Mouse (Mus musculus): ENCODE results near the gene Chchd3. TPM values are rescaled to one million over a fixed set of nuclear protein-coding genes. Genes with fewer than 3 reads are reported as not detected.

The Chchd3 gene
- total and polyA plus RNA-seq, 3 experiments, result 145 to 246 (median 190) TPM

DNA sequence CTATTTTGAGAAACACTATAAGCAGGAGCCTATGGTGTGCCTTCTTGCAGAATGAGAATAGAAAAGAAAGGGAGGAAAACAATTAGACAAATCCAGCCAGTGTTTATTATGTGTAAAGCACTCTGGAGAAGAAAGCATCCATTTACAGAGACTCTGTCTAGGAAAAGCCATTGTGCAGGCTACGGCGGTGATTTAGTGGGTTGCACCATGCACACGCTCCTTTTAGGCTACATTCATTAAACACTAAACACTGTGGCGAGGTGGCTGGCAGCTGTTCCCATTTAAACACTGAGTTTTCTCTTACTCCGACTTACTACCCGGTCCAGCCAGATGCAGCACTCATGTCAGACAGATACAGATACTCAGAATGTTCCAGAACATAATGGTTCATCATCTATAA lies 311.3 kb downstream of the Chchd3 start:
- Histone ChIP-seq H3K27me3 (ENCODE audit: insufficient read depth, low read length) (no peaks in the 10 kb centered on the region), H3K9me3 (replicated peaks) (no peaks in the 10 kb centered on the region), H3K4me3 (ENCODE audit: low read depth, low read length) (no peak overlapping the region), H3K4me1 (ENCODE audit: insufficient read depth, low read depth, low read length) (no peaks in the 10 kb centered on the region), H3K36me3 (replicated peaks) (no peaks in the 10 kb centered on the region)
- DNase-seq (ENCODE audit: low spot score) (no peak), ATAC-seq (ENCODE audit: extremely low read depth, insufficient number of reproducible peaks, low FRiP score, poor library complexity, severe bottlenecking) (no peak)
- TF ChIP-seq GATA1 (IDR thresholded peaks at IDR 0.05; ENCODE audit: borderline replicate concordance, low read length), result no peak
- no peak for TF ChIP-seq POLR2AphosphoS5 (IDR thresholded peaks at IDR 0.05; ENCODE audit: insufficient replicate concordance, low read depth, low read length)
- no peak for TF ChIP-seq GATA2 (IDR thresholded peaks at IDR 0.05; ENCODE audit: borderline replicate concordance, low read depth, low read length)
- no peak for TF ChIP-seq CTCF (IDR thresholded peaks at IDR 0.05; ENCODE audit: low read depth, low read length)
- TF ChIP-seq TAL1 (conservative IDR thresholded peaks at IDR 0.05; ENCODE audit: low read depth, low read length), result no peak

- H3K9me3 ChIP-seq (replicated peaks), result no peaks in the 10 kb centered on the region
- no peaks in the 10 kb centered on the region for H3K27me3 ChIP-seq (ENCODE audit: insufficient read depth, low read length)
- ATAC-seq (ENCODE audit: extremely low read depth, insufficient number of reproducible peaks, low FRiP score, poor library complexity, severe bottlenecking), result no peak
- TF ChIP-seq POLR2AphosphoS5 (IDR thresholded peaks at IDR 0.05; ENCODE audit: insufficient replicate concordance, low read depth, low read length) (no peak), GATA1 (IDR thresholded peaks at IDR 0.05; ENCODE audit: borderline replicate concordance, low read length) (no peak), TAL1 (conservative IDR thresholded peaks at IDR 0.05; ENCODE audit: low read depth, low read length) (no peak), CTCF (IDR thresholded peaks at IDR 0.05; ENCODE audit: low read depth, low read length) (no peak), GATA2 (IDR thresholded peaks at IDR 0.05; ENCODE audit: borderline replicate concordance, low read depth, low read length) (no peak)
- no peak for DNase-seq (ENCODE audit: low spot score)
- no peaks in the 10 kb centered on the region for H3K4me1 ChIP-seq (ENCODE audit: insufficient read depth, low read depth, low read length)
- H3K4me3 ChIP-seq (ENCODE audit: low read depth, low read length), result no peak overlapping the region
- no peaks in the 10 kb centered on the region for H3K36me3 ChIP-seq (replicated peaks)
Observed at GRCm38 (mm10) chr6:32747333-32747732, 312.7 kb downstream of the Chchd3 start.

Other genes starting within 250 kb of the Chchd3 start
- 77.9 and 86.2 TPM in 2 replicates for gene Exoc4, start 188.8 kb upstream of the Chchd3 start, total RNA-seq (2014; fragmentation: Nextera tagmentation)
- gene Exoc4, start 188.8 kb upstream of the Chchd3 start, total RNA-seq (2017), result 79.2 and 80.5 TPM in 2 replicates
- gene Exoc4, start 188.8 kb upstream of the Chchd3 start, polyA plus RNA-seq (2012), result 9.4 and 10.5 TPM in 2 replicates

Data from G1E (cell line).